Mouse (Mus musculus) mouse trophoblast stem cell (cell line): Measurements from ENCODE around the gene Xrcc6.

Experiments
- in situ Hi-C, 2 experiments: fragments of 300-500 bp; cut with MseI, MboI; formaldehyde crosslinking; loops; 2 replicates in 1 of 2; 3 replicates in 1 of 2; pipeline ENCODE4 v1.15.1; 2025

Xrcc6 gene

GRCm38 (mm10) chr15:82017461-82017860, 29.8 kb downstream of the Xrcc6 start:
- in situ Hi-C loops = no loop called here

GRCm38 (mm10) chr15:82019288-82019687, 31.7 kb downstream of the Xrcc6 start:
- in situ Hi-C loops = no loop called here

GRCm38 (mm10) chr15:82022535-82023088, 35.0 kb downstream of the Xrcc6 start:
- in situ Hi-C loops = no loop called here

- in situ Hi-C loops = no loop called here
Measured at GRCm38 (mm10) chr15:82023965-82024635, 36.5 kb downstream of the Xrcc6 start.

- in situ Hi-C loops = no loop called here
Measured at GRCm38 (mm10) chr15:82027276-82027675, 39.6 kb downstream of the Xrcc6 start.

GRCm38 (mm10) chr15:82027726-82028125, 40.1 kb downstream of the Xrcc6 start:
- in situ Hi-C loops = no loop called here

- in situ Hi-C loops = no loop called here
Measured at GRCm38 (mm10) chr15:82032386-82032785, 44.8 kb downstream of the Xrcc6 start.

GRCm38 (mm10) chr15:82033762-82034161, 46.1 kb downstream of the Xrcc6 start, which contains the start of gene Desi1:
TSS of gene Desi1 (minus strand) at chr15:82033862.
- in situ Hi-C loops = no loop called here

- in situ Hi-C loops = no loop called here
Measured at GRCm38 (mm10) chr15:82035904-82036689, 48.5 kb downstream of the Xrcc6 start.

- in situ Hi-C loops = no loop called here
Measured at GRCm38 (mm10) chr15:82040650-82041049, 53.0 kb downstream of the Xrcc6 start.

- in situ Hi-C loops = no loop called here
Measured at GRCm38 (mm10) chr15:82044166-82044784, 56.6 kb downstream of the Xrcc6 start.

GRCm38 (mm10) chr15:82046246-82046891, 58.7 kb downstream of the Xrcc6 start:
- in situ Hi-C loops = no loop called here

- in situ Hi-C loops = no loop called here
Measured at GRCm38 (mm10) chr15:82047080-82047883, 59.6 kb downstream of the Xrcc6 start, which contains the start of gene Snu13. TSS of gene Snu13 (minus strand) at chr15:82047598.

- in situ Hi-C loops = no loop called here
Measured at GRCm38 (mm10) chr15:82052544-82052943, 64.9 kb downstream of the Xrcc6 start.

GRCm38 (mm10) chr15:82058719-82059201, 71.1 kb downstream of the Xrcc6 start, which contains the start of gene 4930407I10Rik:
TSS of gene 4930407I10Rik (plus strand) at chr15:82059151.
- in situ Hi-C loops = no loop called here

GRCm38 (mm10) chr15:82063909-82064308, 76.3 kb downstream of the Xrcc6 start:
- in situ Hi-C loops = loop anchor here (5.0 to 10.0 kb wide), 2 partner anchors 48 to 171 kb away; no protein-coding TSS in a partner anchor

GRCm38 (mm10) chr15:82065511-82065910, 77.9 kb downstream of the Xrcc6 start:
- in situ Hi-C loops = loop anchor here (5.0 to 10.0 kb wide), 2 partner anchors 42 to 169 kb away; no protein-coding TSS in a partner anchor

GRCm38 (mm10) chr15:82069898-82070297, 82.3 kb downstream of the Xrcc6 start, which contains the start of gene Mei1:
TSS of gene Mei1 (plus strand) at chr15:82069996.
- in situ Hi-C loops = loop anchor here (5.0 to 10.0 kb wide), 2 partner anchors 37 to 165 kb away; no protein-coding TSS in a partner anchor

- in situ Hi-C loops = no loop called here
Measured at GRCm38 (mm10) chr15:82071816-82072469, 84.3 kb downstream of the Xrcc6 start.

- in situ Hi-C loops = no loop called here
Measured at GRCm38 (mm10) chr15:82073490-82073889, 85.9 kb downstream of the Xrcc6 start.
